Comparison of ENCODE assay signal across 22 mouse cellular contexts in genomic region chr9:120899833-120900232, GRCm38 (mm10). TPM values are rescaled to one million over a fixed set of nuclear protein-coding genes. Genes with fewer than 3 reads are reported as not detected.
DNase-seq lines count a peak whose midpoint lies in the region; ATAC-seq and TF ChIP-seq lines count a peak whose summit lies in the region.
"Had no signal": no experiment of that assay in that cellular context is flagged by ENCODE, and none has a peak within 500 bp of the region (broad histone marks: within the 10 kb centered on the region; RNA-seq: fewer than 3 reads in every experiment).

No protein-coding gene starts in this region.

- WGBS in embryonic facial prominence, embryonic 14.5 days, result 29% methylated on average over 4 of the region's 4 CpGs
- 56% methylated on average over 4 of the region's 4 CpGs for WGBS in embryonic facial prominence, embryonic 10.5 days
- 38% methylated on average over 4 of the region's 4 CpGs for WGBS in stomach, embryonic 15.5 days
- 46% methylated on average over 4 of the region's 4 CpGs for WGBS in stomach, postnatal 0 days
- 47% methylated on average over 4 of the region's 4 CpGs for WGBS in liver, embryonic 15.5 days (ENCODE audit: insufficient replicate concordance)
- WGBS in midbrain, embryonic 14.5 days, result 79% methylated on average over 4 of the region's 4 CpGs
- WGBS in midbrain, embryonic 15.5 days, result 61% methylated on average over 4 of the region's 4 CpGs

- no peaks in the 10 kb centered on the region for H3K9me3 ChIP-seq in embryonic facial prominence, embryonic 14.5 days (ENCODE audit: control insufficient read depth, low read length)
- no peaks in the 10 kb centered on the region for H3K9me3 ChIP-seq in embryonic facial prominence, embryonic 10.5 days
- no peaks in the 10 kb centered on the region for H3K9me3 ChIP-seq in stomach, embryonic 15.5 days
- H3K9me3 ChIP-seq in stomach, postnatal 0 days (ENCODE audit: control insufficient read depth, low read length), result no peaks in the 10 kb centered on the region
- H3K9me3 ChIP-seq in liver, embryonic 15.5 days (replicated peaks), result no peaks in the 10 kb centered on the region
- no peaks in the 10 kb centered on the region for H3K9me3 ChIP-seq in midbrain, embryonic 14.5 days (ENCODE audit: control insufficient read depth, low read length)
- H3K9me3 ChIP-seq in midbrain, embryonic 15.5 days, result no peaks in the 10 kb centered on the region
- H3K9me3 ChIP-seq: embryonic facial prominence, embryonic 12.5 days; forebrain, embryonic 13.5 days; G1E; heart, embryonic 12.5 days; hindbrain, embryonic 10.5 days had no signal

- H3K4me3 ChIP-seq in embryonic facial prominence, embryonic 14.5 days (ENCODE audit: low read depth, low read length), result no peak overlapping the region
- no peak overlapping the region for H3K4me3 ChIP-seq in embryonic facial prominence, embryonic 10.5 days
- no peak overlapping the region for H3K4me3 ChIP-seq in stomach, embryonic 15.5 days (replicated peaks)
- H3K4me3 ChIP-seq in stomach, postnatal 0 days (ENCODE audit: low read depth, low read length), result no peak overlapping the region
- no peak overlapping the region for H3K4me3 ChIP-seq in liver, embryonic 15.5 days (replicated peaks)
- no peak overlapping the region for H3K4me3 ChIP-seq in midbrain, embryonic 14.5 days (replicated peaks; ENCODE audit: low read depth, low read length)
- H3K4me3 ChIP-seq in midbrain, embryonic 15.5 days, result no peak overlapping the region
- H3K4me3 ChIP-seq: embryonic facial prominence, embryonic 12.5 days; forebrain, embryonic 13.5 days; heart, embryonic 12.5 days; hindbrain, embryonic 10.5 days had no signal

- DNase-seq in embryonic facial prominence, embryonic 14.5 days (ENCODE audit: low spot score), result peak; percentile 57
- DNase-seq in embryonic facial prominence, embryonic 10.5 days (ENCODE audit: low spot score), result no peak
- DNase-seq in stomach, postnatal 0 days (ENCODE audit: low spot score), result no peak
- no peak for DNase-seq in yolk sac, embryonic 10.5 days (ENCODE audit: low spot score)
- no peak for DNase-seq in midbrain, embryonic 14.5 days
- DNase-seq: adrenal gland, adult 8-10 months; adrenal gland, postnatal 36 days; B cell, adult 2 months; cerebellum, adult 8-10 months; cerebellum, postnatal 14 days; embryo, embryonic 11 days; forebrain, postnatal 0 days; gastrocnemius, postnatal 25 days had no signal

- no peak overlapping the region for H3K27ac ChIP-seq in embryonic facial prominence, embryonic 14.5 days (replicated peaks; ENCODE audit: low read depth, low read length)
- H3K27ac ChIP-seq in embryonic facial prominence, embryonic 10.5 days (replicated peaks), result no peak overlapping the region
- H3K27ac ChIP-seq in stomach, embryonic 15.5 days, result 0 out of 2 replicates have a peak overlapping the region, but pooled peaks have one; percentile 44
- no peak overlapping the region; the same call in 1 of the 2 replicates for H3K27ac ChIP-seq in stomach, postnatal 0 days (replicated peaks)
- H3K27ac ChIP-seq in liver, embryonic 15.5 days (replicated peaks), result peak overlapping the region; percentile 66; the same call in 1 of the 2 replicates
- H3K27ac ChIP-seq in midbrain, embryonic 14.5 days (replicated peaks; ENCODE audit: low read depth, low read length), result no peak overlapping the region
- no peak overlapping the region for H3K27ac ChIP-seq in midbrain, embryonic 15.5 days
- H3K27ac ChIP-seq: embryonic facial prominence, embryonic 12.5 days; forebrain, embryonic 13.5 days; hindbrain, embryonic 10.5 days had no signal

- no peak for TF ChIP-seq CTCF in stomach, postnatal 0 days (IDR thresholded peaks at IDR 0.05; ENCODE audit: low read depth)

- H3K9ac ChIP-seq in embryonic facial prominence, embryonic 14.5 days (ENCODE audit: low read depth, low read length), result no peak overlapping the region
- no peak overlapping the region for H3K9ac ChIP-seq in stomach, embryonic 15.5 days
- H3K9ac ChIP-seq in stomach, postnatal 0 days (ENCODE audit: low read length), result no peak overlapping the region
- no peak overlapping the region for H3K9ac ChIP-seq in liver, embryonic 15.5 days
- H3K9ac ChIP-seq in midbrain, embryonic 14.5 days (replicated peaks; ENCODE audit: low read length), result no peak overlapping the region
- H3K9ac ChIP-seq in midbrain, embryonic 15.5 days, result no peak overlapping the region
- H3K9ac ChIP-seq: embryonic facial prominence, embryonic 12.5 days; forebrain, embryonic 13.5 days; forebrain, postnatal 0 days; heart, embryonic 12.5 days had no signal

- no peak for TF ChIP-seq EP300 in stomach, postnatal 0 days (optimal IDR thresholded peaks at IDR 0.05)

- no peak overlapping the region for H3K4me2 ChIP-seq in embryonic facial prominence, embryonic 14.5 days (ENCODE audit: low read depth, low read length)
- H3K4me2 ChIP-seq in stomach, embryonic 15.5 days, result no peak overlapping the region
- H3K4me2 ChIP-seq in stomach, postnatal 0 days (replicated peaks; ENCODE audit: low read depth), result no peak overlapping the region
- no peak overlapping the region for H3K4me2 ChIP-seq in liver, embryonic 15.5 days
- no peak overlapping the region for H3K4me2 ChIP-seq in midbrain, embryonic 14.5 days (ENCODE audit: low read length)
- H3K4me2 ChIP-seq in midbrain, embryonic 15.5 days, result no peak overlapping the region
- H3K4me2 ChIP-seq: embryonic facial prominence, embryonic 12.5 days; forebrain, embryonic 13.5 days; heart, embryonic 12.5 days had no signal

- peak; percentile 53; the same call in 1 of the 2 replicates for ATAC-seq in embryonic facial prominence, embryonic 14.5 days (ENCODE audit: low read depth)
- no peak for ATAC-seq in stomach, embryonic 15.5 days (ENCODE audit: insufficient read depth, low FRiP score, low read depth)
- no peak for ATAC-seq in stomach, postnatal 0 days (ENCODE audit: low FRiP score, low TSS enrichment)
- ATAC-seq in liver, embryonic 15.5 days (ENCODE audit: insufficient read depth), result no peak
- no peak for ATAC-seq in midbrain, embryonic 14.5 days (ENCODE audit: low FRiP score, low TSS enrichment)
- no peak for ATAC-seq in midbrain, embryonic 15.5 days (replicated peaks)
- ATAC-seq: CD4-positive, CD25-positive, alpha-beta regulatory T cell, adult 4 months; forebrain, embryonic 13.5 days; forebrain, postnatal 0 days had no signal

- H3K27me3 ChIP-seq in embryonic facial prominence, embryonic 14.5 days (replicated peaks; ENCODE audit: control insufficient read depth, insufficient read depth, low read length), result no peaks in the 10 kb centered on the region
- no peaks in the 10 kb centered on the region for H3K27me3 ChIP-seq in embryonic facial prominence, embryonic 10.5 days (replicated peaks; ENCODE audit: low read depth, poor library complexity, severe bottlenecking)
- H3K27me3 ChIP-seq in stomach, embryonic 15.5 days (replicated peaks), result no peaks in the 10 kb centered on the region
- no peaks in the 10 kb centered on the region for H3K27me3 ChIP-seq in stomach, postnatal 0 days (ENCODE audit: control insufficient read depth, insufficient read depth, low read length)
- H3K27me3 ChIP-seq in liver, embryonic 15.5 days, result no peaks in the 10 kb centered on the region
- no peaks in the 10 kb centered on the region for H3K27me3 ChIP-seq in midbrain, embryonic 14.5 days (ENCODE audit: control insufficient read depth, insufficient read depth, low read length)
- no peaks in the 10 kb centered on the region for H3K27me3 ChIP-seq in midbrain, embryonic 15.5 days (replicated peaks)
- H3K27me3 ChIP-seq: embryonic facial prominence, embryonic 12.5 days; forebrain, embryonic 13.5 days; heart, embryonic 12.5 days had no signal

- no peaks in the 10 kb centered on the region for H3K36me3 ChIP-seq in embryonic facial prominence, embryonic 14.5 days (ENCODE audit: control insufficient read depth, insufficient read depth, low read length)
- no peaks in the 10 kb centered on the region for H3K36me3 ChIP-seq in embryonic facial prominence, embryonic 10.5 days (replicated peaks)
- no peaks in the 10 kb centered on the region for H3K36me3 ChIP-seq in stomach, embryonic 15.5 days
- no peaks in the 10 kb centered on the region for H3K36me3 ChIP-seq in stomach, postnatal 0 days (ENCODE audit: control insufficient read depth, insufficient read depth, low read length)
- H3K36me3 ChIP-seq in liver, embryonic 15.5 days (replicated peaks), result no peaks in the 10 kb centered on the region
- no peaks in the 10 kb centered on the region for H3K36me3 ChIP-seq in midbrain, embryonic 14.5 days (ENCODE audit: control insufficient read depth, insufficient read depth, low read length)
- no peaks in the 10 kb centered on the region for H3K36me3 ChIP-seq in midbrain, embryonic 15.5 days (replicated peaks)
- H3K36me3 ChIP-seq: embryonic facial prominence, embryonic 12.5 days; G1E; heart, embryonic 12.5 days; hindbrain, embryonic 10.5 days had no signal

- H3K4me1 ChIP-seq in embryonic facial prominence, embryonic 14.5 days (ENCODE audit: control insufficient read depth, insufficient read depth, low read length), result peaks cover 3% of the 10 kb centered on the region; the same call in 1 of the 2 replicates
- peaks cover 15% of the 10 kb centered on the region for H3K4me1 ChIP-seq in embryonic facial prominence, embryonic 10.5 days
- peaks cover 6% of the 10 kb centered on the region; the same call in 1 of the 2 replicates for H3K4me1 ChIP-seq in stomach, embryonic 15.5 days
- no peaks in the 10 kb centered on the region for H3K4me1 ChIP-seq in stomach, postnatal 0 days (replicated peaks; ENCODE audit: control insufficient read depth, insufficient read depth)
- H3K4me1 ChIP-seq in liver, embryonic 15.5 days (replicated peaks), result peaks cover 23% of the 10 kb centered on the region
- 0 out of 2 replicates have a peak, but pooled peaks cover 5% of the 10 kb centered on the region for H3K4me1 ChIP-seq in midbrain, embryonic 14.5 days (ENCODE audit: control insufficient read depth, insufficient read depth, low read length)
- H3K4me1 ChIP-seq in midbrain, embryonic 15.5 days, result no peaks in the 10 kb centered on the region
- H3K4me1 ChIP-seq: forebrain, embryonic 13.5 days had no signal

RNA-seq across cellular contexts. Expression of gene Ctnnb1, which starts 29.2 kb away (rescaled TPM):
- 716 and 779 TPM in 2 replicates for polyA plus RNA-seq in embryonic facial prominence, embryonic 14.5 days (2014; fragmentation: Nextera tagmentation; extraction: Ambion mirVana)
- polyA plus RNA-seq in embryonic facial prominence, embryonic 10.5 days (2016; fragmentation: Nextera tagmentation; extraction: Ambion mirVana), result 584 and 637 TPM in 2 replicates
- polyA plus RNA-seq in stomach, embryonic 15.5 days (2015; fragmentation: Nextera tagmentation; extraction: Ambion mirVana), result 502 and 547 TPM in 2 replicates
- 220 and 244 TPM in 2 replicates for polyA plus RNA-seq in stomach, postnatal 0 days (2015; fragmentation: Nextera tagmentation; extraction: Ambion mirVana)
- polyA plus RNA-seq in liver, embryonic 15.5 days (2015; fragmentation: Nextera tagmentation; extraction: Ambion mirVana), result 90.5 and 100 TPM in 2 replicates
- polyA plus RNA-seq in midbrain, embryonic 14.5 days (2014; fragmentation: Nextera tagmentation; extraction: Ambion mirVana), result 484 and 702 TPM in 2 replicates
- 517 and 532 TPM in 2 replicates for polyA plus RNA-seq in midbrain, embryonic 15.5 days (2015; fragmentation: Nextera tagmentation; extraction: Ambion mirVana)

Comparison
In these comparisons a context has a peak if more than half of its experiments do, and no peak if none do; other contexts are left out.
1. H3K27ac ChIP-seq: peak in stomach, embryonic 15.5 days (single experiment) and liver, embryonic 15.5 days (single experiment); none in embryonic facial prominence, embryonic 14.5 days (single experiment), embryonic facial prominence, embryonic 10.5 days (single experiment), stomach, postnatal 0 days (single experiment), midbrain, embryonic 14.5 days (single experiment) and midbrain, embryonic 15.5 days (single experiment).